Mouse (Mus musculus) Patski (cell line): ENCODE measurements at regions not wholly inside any gene's neighbourhood (a gene's known extent, or its start where the extent isn't known, plus 50 kb on each side); places are given as distances from the start of the nearest gene placed in this dataset.
"Not testable (repeated sequence)": the region's sequence is repeated elsewhere in the genome, so short reads cannot be mapped to it uniquely, and the experiment has no call there.

ENCODE experiments used
- ATAC-seq: fragments of 100-300 bp; one replicate; pipeline ENCODE4 v1.8.0; 2021
- CTCF ChIA-PET: fragments of 350-600 bp; sonication (Branson Sonifier 250); formaldehyde crosslinking; loops from one replicate; lab custom pipeline; 2022; ENCODE audit warnings: inconsistent platforms; lab: Charles Lee
- POLR2A ChIA-PET: fragments of 350-600 bp; sonication (Branson Sonifier 250); formaldehyde crosslinking; loops from one replicate; lab custom pipeline; 2022; ENCODE audit warnings: antibody characterized with exemption, inconsistent platforms; lab: Charles Lee
- DNase-seq: peaks from one replicate; pipeline ENCODE4 v3.0.0-alpha.2; 2011; ENCODE audit warnings: low read depth, low spot score
- H3K27me3 ChIP-seq: fragments of 371-371 bp; one replicate; pipeline ENCODE4 v1.5.1; 2021
- CTCF ChIP-seq: fragments of 100-300 bp; IDR thresholded peaks from one replicate; pipeline ENCODE4 v1.5.1; 2021
- in situ Hi-C: fragments of 300-500 bp; cut with MboI; formaldehyde crosslinking; loops from 3 replicates; pipeline ENCODE4 v1.11.1; 2018; ENCODE audit warnings: low pct_unique_long_range_greater_than_20kb, mixed read lengths

DNA sequence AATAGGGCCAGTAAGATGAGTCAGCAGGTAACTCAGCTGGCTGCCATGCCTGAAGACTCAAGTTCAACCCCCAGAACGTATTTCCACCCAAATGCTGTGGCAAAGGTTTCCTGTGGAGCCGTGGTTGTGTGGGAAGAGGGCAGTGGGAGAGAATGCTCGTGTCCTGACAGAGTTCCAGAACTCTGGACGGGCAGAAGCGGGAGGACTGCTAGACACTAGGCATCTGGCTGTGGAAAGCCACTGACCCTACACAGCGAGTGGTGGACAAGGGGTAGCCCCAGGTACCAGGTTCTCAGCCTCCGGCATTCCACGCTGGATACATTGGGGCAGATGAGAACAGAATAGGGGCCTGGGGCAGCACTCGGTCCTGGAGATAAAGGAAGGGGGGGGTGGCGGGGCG lies 69.6 kb upstream of the Acsl3 start:
- TF ChIP-seq CTCF: no peak
- no peaks in the 10 kb centered on the region for H3K27me3 ChIP-seq
- ChIA-PET POLR2A (no interaction called here), CTCF (no interaction called here)
- DNase-seq: no peak
- in situ Hi-C loops: no loop called here
- ATAC-seq: no peak

DNA sequence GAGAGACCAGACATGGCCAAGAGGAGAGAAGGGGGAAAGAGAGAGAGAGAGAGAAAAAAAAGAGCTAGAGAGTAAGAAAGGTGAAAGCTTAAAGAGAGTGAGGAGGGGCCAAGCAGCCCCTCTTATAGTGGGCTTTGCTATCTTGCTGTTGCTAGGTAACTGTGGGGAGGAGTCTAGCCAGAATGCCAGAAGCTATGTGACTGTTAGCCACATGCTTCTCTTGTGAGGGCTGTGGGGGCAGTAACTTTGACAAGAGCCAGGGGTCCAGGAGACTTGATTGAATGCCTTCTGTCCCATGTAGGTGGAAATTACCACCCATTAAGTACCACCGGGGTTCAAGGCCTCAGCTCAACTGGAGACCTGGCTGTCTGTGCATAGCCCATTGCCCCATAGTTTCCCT lies 69.0 kb upstream of the Acsl3 start:
- CTCF ChIA-PET, H3K27me3 ChIP-seq, in situ Hi-C loops, DNase-seq, ATAC-seq, POLR2A ChIA-PET: not testable (repeated sequence)

DNA sequence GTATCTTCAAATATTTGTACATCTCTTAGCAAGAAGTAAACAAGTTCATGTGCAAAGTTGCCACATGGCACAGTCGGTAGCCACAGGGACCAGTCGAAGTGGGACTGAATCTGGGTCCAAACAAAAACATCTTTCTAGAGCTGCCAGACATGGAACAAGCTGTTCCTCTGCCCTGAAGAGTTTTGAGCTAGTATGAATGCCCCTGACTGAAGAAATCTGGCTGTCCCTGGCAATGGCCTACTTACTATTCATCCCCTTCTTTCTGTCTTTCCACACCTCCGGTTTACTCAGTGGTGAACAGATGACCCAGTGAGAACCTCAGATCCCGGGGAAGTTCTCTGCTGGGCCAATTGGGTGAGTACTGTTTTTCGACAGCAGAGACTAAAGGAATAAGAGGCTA lies 67.1 kb upstream of the Acsl3 start:
- no peak for DNase-seq
- ChIA-PET CTCF (no interaction called here), POLR2A (no interaction called here)
- TF ChIP-seq CTCF: no peak
- no peaks in the 10 kb centered on the region for H3K27me3 ChIP-seq
- in situ Hi-C loops: no loop called here
- ATAC-seq: no peak

DNA sequence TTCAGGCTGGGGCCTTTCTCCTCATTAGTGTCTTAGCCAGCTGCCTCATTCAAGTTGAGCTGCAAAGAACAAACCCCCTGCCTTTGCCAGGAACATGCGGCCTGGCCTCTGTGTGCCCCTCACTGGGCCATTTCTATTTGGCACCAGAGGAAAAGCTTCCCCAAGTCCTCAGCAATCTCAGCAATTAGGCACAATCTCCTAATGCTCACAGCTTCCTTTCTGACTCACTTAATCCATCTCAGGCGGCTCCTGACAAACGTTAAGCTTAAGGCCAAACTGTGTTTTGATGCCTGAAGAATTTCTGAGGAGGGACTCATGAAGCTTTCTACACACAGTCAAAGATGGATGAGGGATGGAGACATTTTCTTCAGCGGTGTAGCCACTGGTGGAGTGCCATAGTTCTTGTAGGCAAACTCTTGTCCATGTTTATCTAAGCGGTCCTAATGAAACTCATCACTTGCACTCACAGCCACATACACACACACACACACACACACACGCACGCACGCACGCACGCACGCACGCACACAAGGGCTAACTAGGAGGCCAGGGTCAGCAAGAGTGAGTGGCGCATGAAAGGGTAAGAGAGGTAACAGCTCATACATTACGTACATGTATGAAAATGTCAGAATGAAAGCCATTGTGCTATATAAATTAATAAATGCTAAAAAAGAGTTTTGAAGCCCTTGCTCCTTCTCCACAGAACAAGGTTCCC lies 63.5 kb upstream of the Acsl3 start:
- ATAC-seq: no peak
- ChIA-PET POLR2A (interaction anchor here (0.5 kb wide), 1 partner anchor 41 kb away, joined by 3 read pairs; no protein-coding TSS in a partner anchor), CTCF (interaction anchor here (2.2 kb wide), 1 partner anchor 10 kb away, joined by 12 read pairs; no protein-coding TSS in a partner anchor)
- no peak for DNase-seq
- no peak for TF ChIP-seq CTCF
- no peaks in the 10 kb centered on the region for H3K27me3 ChIP-seq
- in situ Hi-C loops: no loop called here

DNA sequence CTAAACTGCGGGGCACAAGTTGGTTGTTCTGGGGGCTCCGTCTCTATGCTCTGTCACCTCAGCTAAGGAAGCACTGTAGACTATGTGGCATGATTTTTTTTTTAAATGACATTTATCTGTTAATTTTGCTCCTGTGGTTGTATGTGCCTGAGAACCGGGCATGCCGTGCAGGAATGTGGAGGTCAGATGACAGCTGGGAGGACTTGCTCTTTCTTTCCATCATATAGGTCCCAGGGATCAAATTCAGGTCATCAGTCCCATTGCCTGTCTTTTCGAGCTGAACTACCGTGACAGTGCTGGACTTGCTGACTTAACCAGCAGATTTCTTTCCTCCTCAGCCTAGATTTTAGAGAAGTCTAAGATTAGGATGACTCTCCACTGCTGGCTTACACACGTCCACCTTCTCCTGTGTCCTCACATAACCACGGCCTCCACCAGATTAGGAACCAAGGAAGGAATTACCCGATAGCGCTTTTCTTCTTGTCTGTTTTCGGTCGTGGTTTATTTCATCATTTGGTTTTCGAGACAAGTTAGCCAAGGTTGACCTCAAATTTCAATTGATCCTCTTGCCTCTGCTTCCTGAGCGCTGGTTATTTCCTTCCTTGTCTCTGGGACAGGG lies 62.0 kb upstream of the Acsl3 start:
- ATAC-seq: no peak
- no peak for TF ChIP-seq CTCF
- ChIA-PET CTCF (interaction anchor here (2.2 kb wide), 1 partner anchor 8 kb away, joined by 12 read pairs; no protein-coding TSS in a partner anchor), POLR2A (no interaction called here)
- H3K27me3 ChIP-seq: no peaks in the 10 kb centered on the region
- DNase-seq: no peak
- in situ Hi-C loops: no loop called here

DNA sequence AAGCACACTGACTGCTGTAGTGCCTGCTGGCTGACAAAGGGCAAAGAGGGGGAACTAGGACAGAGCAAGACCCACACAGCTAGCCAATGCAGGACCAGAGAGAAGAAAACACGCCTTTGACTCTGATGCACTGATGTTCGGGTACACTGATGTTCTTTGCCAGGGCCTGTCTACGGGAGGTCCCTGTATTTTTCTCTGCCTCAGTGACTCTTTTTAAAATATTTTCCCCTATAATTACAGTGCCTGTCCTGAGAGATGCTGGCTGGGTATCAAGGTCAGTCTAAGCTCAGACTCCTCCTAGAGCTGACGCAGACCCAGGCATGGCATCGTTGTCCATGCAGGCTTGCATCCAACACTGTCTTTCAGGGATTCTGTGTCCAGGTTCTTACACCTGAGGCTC lies 59.1 kb upstream of the Acsl3 start:
- CTCF ChIA-PET: interaction anchor here (1.1 kb wide), 1 partner anchor 12 kb away, joined by 3 read pairs; no protein-coding TSS in a partner anchor
- no peak for TF ChIP-seq CTCF
- no peaks in the 10 kb centered on the region for H3K27me3 ChIP-seq
- ATAC-seq (no peak), DNase-seq (no peak)
- POLR2A ChIA-PET: no interaction called here
- in situ Hi-C loops: no loop called here

DNA sequence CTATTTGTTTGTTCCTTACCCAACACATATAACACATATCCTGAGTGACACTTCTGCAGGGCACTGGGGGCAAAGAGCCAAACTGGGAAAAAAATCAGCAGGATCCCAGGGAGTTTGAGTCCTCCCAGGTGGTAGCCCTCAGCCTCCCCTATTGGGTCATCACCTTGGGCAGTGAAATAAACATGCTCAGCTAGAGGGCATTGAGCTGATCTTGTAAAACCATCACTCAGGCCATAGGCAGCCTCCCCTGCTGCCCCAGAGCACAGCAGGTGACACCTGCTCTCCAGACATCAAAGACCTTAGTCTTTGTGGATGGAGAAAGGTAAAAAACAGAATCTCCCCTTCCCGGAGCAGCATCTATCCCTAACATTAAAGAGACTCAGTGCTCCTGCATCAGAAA lies 57.0 kb upstream of the Acsl3 start:
- CTCF ChIA-PET: no interaction called here
- in situ Hi-C loops: no loop called here
- no peak for TF ChIP-seq CTCF
- DNase-seq (no peak), ATAC-seq (no peak)
- H3K27me3 ChIP-seq: no peaks in the 10 kb centered on the region
- POLR2A ChIA-PET: interaction anchor here (0.6 kb wide), 1 partner anchor 24 kb away, joined by 3 read pairs; no protein-coding TSS in a partner anchor

DNA sequence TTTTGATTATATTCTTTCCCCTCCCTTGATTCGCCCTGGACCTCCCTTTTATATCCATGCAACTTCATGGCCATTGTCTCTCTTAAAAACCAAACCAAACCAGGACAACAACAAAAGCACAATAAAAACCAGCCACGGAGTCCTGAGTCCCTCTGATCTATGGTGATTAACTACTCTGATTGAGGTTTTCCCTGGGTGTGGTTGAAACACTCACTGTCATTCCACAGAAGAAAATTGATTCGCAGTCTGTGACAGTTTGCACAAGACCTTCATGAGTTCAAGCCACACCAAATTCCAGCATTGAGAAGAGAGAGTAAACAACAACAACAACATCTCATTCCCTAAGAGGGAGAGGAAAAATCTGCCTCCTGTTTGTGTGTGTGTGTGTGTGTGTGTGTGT lies 56.1 kb upstream of the Acsl3 start:
- in situ Hi-C loops: no loop called here
- no peak for TF ChIP-seq CTCF
- CTCF ChIA-PET: no interaction called here

DNA sequence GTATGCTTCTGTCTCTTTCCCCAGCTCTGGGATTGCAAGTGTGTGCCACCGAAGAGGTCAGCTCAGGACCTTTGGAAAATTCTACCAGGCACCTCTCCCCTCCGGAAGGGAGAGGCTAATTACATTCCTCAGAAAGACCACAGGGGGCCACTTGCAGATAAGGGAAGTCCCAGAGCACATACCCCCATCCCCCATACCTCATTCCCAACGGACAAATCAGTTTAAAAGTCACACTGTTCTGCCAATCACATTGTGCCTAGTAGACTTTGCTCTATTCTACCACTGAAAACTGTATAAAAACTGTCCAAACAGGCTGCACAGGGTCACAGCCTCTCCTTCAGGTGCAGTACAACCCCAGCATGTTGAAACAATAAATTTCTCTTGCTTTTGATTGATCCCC lies 55.6 kb upstream of the Acsl3 start:
- H3K27me3 ChIP-seq: no peaks in the 10 kb centered on the region

More for the DNA sequence above, 56.1 kb upstream of the Acsl3 start:
- no peaks in the 10 kb centered on the region for H3K27me3 ChIP-seq
- DNase-seq (no peak), ATAC-seq (no peak)
- POLR2A ChIA-PET: interaction anchor here (0.6 kb wide), 1 partner anchor 25 kb away, joined by 3 read pairs; no protein-coding TSS in a partner anchor

DNA sequence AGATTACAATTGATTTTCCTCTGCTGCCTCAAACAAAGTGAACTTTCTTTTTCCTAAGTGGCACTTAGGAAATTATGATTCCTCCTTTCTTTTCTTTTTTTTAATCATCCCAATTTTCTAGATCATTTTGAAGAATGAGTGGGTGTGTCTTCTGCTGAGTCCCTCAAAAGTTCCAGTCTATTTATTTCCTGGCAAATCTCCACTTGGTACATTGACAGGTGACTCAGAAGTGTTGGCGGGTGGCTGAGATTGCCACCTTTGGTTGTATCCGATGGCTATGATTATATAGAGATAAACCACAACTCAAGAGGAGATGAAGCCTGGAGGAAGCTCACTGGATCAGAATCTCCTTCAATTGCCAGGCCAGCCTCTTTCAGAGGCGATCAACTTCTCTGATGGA lies 54.7 kb upstream of the Acsl3 start:
- ATAC-seq: no peak
- DNase-seq: no peak
- no peaks in the 10 kb centered on the region for H3K27me3 ChIP-seq
- ChIA-PET POLR2A (no interaction called here), CTCF (interaction anchor here (2.2 kb wide), 1 partner anchor 8 kb away, joined by 12 read pairs; no protein-coding TSS in a partner anchor)
- in situ Hi-C loops: no loop called here
- no peak for TF ChIP-seq CTCF

More for the DNA sequence above, 55.6 kb upstream of the Acsl3 start:
- TF ChIP-seq CTCF: no peak
- ChIA-PET POLR2A (no interaction called here), CTCF (no interaction called here)
- ATAC-seq: no peak
- in situ Hi-C loops: no loop called here
- no peak for DNase-seq
